Mouse (Mus musculus) left cerebral cortex, adult 6 months (tissue): Measurements from ENCODE around the gene Fam83e. TPM values are rescaled to one million over a fixed set of nuclear protein-coding genes. Genes with fewer than 3 reads are reported as not detected.

Experiments
- long read RNA-seq, 2 experiments: library from polyadenylated mRNA; unstranded; transcript quantifications; one replicate each; pipeline ENCODE4 v2.0.0; 2019 to 2020
- polyA plus RNA-seq: library from polyadenylated mRNA; unstranded; fragments of <200 nt; fragmentation: Nextera tagmentation; gene quantifications from 2 replicates; pipeline ENCODE4 v1.2.3, GENCODE M21; 2021

Fam83e gene
- 0.08 and 0.22 TPM in 2 replicates for polyA plus RNA-seq
- long read RNA-seq, experiment 1, partial matches to known transcripts, result 0 of 2 reads
- long read RNA-seq, experiment 1, other reads (novel, unspliced or antisense), result 0 of 2 reads
- long read RNA-seq, experiment 2, result 0 reads

DNA sequence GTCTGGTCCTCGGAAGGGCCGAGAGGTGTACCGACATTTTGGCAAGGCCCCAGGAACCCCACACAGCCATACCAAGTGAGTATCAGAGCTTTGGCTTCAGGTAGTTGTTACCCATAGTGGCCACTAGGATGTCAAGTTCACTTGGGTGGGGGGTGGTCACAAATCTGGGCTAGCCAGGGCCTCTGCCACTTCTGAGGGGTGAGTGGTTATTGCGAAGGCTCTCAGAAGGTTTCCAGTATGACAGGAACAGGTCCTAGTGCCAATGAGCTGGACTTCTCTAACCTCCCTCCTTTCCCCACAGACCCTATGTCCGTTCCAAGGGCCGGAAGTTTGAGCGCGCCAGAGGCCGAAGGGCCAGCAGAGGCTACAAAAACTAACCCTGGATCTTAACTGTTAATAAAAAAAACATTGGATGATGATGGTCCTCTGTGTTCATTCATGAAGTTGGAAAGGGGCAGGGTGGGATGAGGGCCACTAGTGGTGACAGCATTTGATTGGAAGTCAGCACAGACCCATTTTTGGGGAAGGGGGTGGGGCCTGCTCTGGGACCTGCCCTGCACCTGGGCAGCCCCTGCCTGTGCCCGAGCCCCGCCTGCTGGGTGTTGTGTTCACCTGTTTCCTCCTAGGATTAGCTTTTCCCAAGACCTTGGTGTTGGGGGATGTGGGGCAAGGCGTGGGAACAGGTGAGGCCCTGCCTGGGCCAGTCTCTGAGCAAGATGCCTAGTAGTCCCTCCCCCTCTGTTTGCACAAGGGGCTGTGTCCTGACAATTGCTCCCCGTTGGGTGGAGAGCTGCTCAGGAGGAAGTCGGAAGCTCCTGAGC, at the start of gene Fam83e:
Fam83e (plus strand) TSS at position 800 of the 821 bp plus-strand sequence.

DNA sequence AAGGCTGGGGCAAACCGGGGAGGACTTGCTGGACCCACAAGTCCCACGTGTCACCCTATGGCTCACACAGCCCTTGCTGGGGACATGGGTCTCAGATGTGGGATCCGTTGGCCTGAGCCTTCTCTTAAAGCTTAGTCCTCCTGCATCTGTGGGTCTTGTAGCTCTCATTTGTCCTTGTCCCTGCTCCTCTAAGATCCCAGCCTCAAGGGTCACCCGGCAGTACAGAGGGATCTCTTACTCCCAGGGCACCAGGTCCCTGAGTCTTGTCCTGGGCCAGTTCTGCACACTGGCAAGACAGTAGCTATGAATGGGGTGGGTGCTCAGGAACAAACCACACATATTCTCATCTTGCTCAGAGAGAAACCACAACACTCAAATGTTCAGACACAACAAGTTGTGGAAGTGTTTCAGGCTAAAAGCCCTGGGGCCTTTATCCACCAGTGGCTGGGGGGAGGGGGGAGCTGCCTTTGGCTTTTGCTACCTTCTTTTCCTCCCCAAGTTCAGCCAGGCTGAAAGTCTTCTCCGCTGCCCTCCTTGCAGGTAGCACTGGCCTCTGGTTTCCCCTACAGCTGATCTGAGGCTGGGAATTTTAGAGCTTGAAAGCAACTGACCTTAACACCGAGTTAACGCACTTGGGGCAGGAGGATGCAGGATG, 37.5 kb upstream of the Fam83e start, which contains the start of gene Ntn5:
Ntn5 (plus strand) TSS at position 627 of the 655 bp plus-strand sequence.

DNA sequence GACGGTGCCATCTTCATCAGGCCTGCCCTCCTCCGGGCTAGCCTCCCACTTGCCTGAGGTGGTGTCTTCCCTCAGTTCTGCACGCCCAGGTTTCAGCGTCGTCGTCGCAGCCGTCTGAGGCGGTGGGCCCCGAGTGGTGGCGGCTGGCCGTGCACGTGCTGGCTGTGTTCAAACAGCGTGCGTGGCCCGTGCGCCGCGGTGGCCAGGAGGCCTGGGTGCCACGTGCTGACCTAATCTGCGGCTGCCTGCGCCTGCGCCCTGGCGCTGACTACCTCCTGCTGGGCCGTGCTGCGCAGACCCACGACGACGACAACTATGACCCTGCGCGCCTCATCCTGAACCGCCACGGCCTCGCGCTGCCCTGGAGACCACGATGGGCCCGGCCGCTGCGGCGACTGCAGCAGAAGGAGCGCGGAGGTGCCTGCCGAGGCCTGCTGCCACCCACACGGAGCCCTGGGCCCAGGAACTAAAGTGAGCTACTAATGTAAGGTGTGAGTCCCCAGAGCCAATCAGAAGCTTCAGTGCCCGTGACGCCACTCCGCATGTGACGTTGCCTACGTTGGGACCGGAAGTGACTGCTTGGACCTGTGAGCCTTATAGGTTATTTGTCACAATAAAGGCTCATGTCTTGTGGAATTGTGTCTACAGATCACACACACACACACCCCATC, 27.0 kb upstream of the Fam83e start, which contains the start of gene Sec1:
Sec1 (minus strand) TSS at position 482 of the 671 bp plus-strand sequence.

DNA sequence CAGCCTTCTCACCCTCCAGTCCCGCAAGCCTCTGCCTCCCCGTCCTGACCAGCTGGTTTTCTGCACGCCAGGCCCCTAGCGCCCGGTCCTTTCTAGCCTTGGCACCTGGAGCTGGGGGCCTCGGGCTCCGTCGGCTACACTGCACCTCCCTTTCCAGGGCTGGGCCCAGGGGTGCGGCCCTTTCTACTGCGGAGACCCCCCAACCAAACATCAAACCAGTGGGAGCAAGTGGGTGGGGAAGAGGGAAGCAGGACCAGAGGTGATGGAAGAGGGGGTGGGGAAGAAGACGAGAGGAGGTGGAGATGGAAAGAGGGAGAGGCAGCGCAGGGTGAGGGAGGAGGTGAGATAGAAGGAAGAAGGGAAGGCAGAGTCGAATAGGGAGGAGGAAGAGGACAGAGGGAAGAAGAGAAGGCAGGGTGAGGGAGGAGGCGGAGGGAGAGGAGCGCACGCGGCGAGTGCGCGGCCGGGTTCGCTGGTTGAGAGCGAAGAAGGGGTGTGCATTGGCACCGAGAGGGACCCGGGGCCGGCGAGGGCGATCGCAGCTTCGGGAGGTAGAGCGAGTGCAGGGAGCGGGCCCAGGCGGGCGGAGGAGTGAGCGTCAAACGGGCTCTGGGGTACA, 21.4 kb upstream of the Fam83e start, which contains the start of gene Car11:
Car11 (plus strand) TSS at position 321 of the 619 bp plus-strand sequence.

DNA sequence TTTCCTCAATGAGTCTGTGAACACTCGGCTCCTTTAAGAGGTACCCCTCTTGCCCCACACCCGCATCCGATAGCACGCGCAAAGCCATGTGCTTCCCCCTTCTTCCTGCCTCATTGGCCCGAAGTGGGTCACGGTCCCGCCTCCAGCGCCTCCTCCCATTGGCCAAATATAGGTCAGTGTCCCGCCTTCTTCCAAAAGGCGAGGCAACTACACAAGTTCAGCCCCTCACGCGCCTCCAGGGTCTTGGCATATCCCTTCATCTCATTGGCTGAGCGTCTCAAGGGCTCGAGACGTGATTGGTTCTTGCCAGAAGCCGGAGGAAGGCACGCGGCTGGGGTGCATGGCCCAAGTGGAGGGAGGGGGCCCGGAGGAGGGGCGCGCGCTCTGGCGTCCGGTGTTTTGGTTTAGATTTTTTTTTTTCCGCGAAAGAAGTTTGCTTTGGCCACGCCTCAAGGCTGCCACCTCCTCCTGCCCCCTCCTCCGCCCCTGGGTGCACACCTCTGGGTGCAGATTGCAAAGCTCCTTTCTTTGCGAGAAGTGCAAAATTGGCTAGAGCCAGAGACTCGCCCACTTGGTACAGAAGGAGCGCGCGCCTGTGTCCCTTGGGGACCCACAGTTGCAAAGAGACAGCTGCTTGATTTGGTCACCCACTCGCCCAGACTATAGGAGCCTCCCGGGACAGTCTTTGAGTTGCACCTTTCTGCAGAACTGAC, 16.1 kb upstream of the Fam83e start, which contains the start of gene Dbp:
Dbp (plus strand) TSS at position 359 of the 713 bp plus-strand sequence.

DNA sequence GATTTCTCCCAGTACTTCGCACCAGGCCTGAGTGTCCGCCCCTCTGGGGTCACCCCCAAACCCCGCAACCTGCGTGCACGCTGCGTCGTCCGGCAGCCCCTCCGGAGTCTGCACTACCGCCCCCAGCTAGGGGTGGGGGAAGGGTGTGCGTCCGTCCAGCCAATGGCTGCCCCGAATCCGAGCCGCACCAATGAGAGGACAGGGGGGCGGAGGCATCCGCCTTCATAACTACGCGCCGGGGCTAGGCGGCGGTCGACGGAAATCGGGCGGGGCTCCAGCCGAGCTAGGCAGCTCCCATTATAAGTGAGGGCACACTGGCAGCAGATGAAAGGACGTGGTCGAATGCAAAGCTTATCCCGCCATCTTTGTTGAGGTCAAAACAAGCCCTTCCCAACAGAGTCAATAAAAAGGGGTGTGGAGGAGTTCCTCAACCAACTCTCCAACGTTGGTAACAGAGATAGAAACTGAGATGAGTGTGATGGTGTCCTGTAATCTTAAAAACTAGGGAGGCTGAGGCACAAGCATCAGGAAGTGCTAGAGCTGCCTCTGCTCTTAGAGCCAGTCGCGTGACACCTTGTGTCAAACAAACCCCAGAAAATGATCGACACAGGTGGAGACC, 5.8 kb upstream of the Fam83e start, which contains the start of gene Rpl18:
Rpl18 (plus strand) TSS at position 368 of the 619 bp plus-strand sequence.

DNA sequence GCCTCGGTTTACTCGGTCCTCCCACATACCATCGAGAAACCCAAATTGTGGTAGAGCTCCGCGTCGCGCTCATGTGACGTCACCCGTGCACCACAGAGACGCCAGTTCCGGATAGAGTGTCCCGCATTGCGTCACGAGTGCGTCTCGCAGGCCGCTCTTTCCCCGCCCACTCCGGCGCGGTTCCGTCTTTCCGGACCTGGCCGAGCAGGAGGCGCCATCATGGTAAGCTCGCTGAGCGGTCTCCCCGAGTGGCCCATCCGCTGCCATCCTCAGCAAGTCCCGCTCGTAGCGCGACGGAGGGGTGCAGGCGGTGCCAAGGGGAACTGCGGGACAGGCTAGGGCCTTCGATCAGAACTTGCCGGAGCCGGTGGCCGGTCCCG, 3.1 kb upstream of the Fam83e start, which contains the start of gene Sphk2:
Sphk2 (minus strand) TSS at position 85 of the 380 bp plus-strand sequence.

DNA sequence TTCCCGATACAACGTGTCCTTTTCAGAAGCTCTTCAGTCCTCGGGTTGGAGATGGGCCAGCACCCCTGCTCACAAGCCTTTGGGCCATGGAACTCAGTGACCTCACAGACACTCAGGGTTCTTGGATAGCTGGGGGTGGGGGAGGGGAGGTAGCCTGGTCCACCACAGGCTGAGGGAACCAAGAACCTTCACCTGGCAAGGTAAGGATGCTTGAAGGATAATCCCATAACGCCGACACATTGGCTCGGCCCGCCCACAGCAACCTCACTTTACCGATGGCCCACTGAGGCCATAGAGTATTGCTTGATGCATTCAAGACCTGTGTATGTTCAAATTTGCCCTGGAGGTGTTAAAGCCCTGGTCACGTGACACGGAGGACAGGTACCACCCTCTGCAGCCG, 4.7 kb downstream of the Fam83e start, which contains the start of gene Spaca4:
Spaca4 (minus strand) TSS at position 101 of the 400 bp plus-strand sequence.

Other genes with a start within 250 kb of the Fam83e start
- 0.08 and 0.17 TPM in 2 replicates for gene Tulp2, start 239.3 kb upstream of the Fam83e start, polyA plus RNA-seq
- not detected in 2 replicates for gene Gm45808, start 234.4 kb upstream of the Fam83e start, polyA plus RNA-seq
- 3.8 TPM in 2 replicates for gene Dhdh, start 232.4 kb upstream of the Fam83e start, polyA plus RNA-seq
- 48.4 and 64.7 TPM in 2 replicates for gene Nucb1, start 210.8 kb upstream of the Fam83e start, polyA plus RNA-seq
- gene Ppp1r15a, start 194.9 kb upstream of the Fam83e start, polyA plus RNA-seq, result 18.3 and 18.8 TPM in 2 replicates
- 3.8 and 7.2 TPM in 2 replicates for gene Plekha4, start 194.9 kb upstream of the Fam83e start, polyA plus RNA-seq
- gene Hsd17b14, start 166.3 kb upstream of the Fam83e start, polyA plus RNA-seq, result 0.36 and 0.38 TPM in 2 replicates
- gene Bcat2, start 151.1 kb upstream of the Fam83e start, polyA plus RNA-seq, result 6.9 and 8.4 TPM in 2 replicates
- 0.22 and 0.24 TPM in 2 replicates for gene Fgf21, start 105.7 kb upstream of the Fam83e start, polyA plus RNA-seq
- gene Fut1, start 103.9 kb upstream of the Fam83e start, polyA plus RNA-seq, result 0.06 and 0.07 TPM in 2 replicates
- gene Izumo1, start 99.4 kb upstream of the Fam83e start, polyA plus RNA-seq, result not detected in 2 replicates
- 1.8 and 2.5 TPM in 2 replicates for gene Rasip1, start 93.7 kb upstream of the Fam83e start, polyA plus RNA-seq
- gene Mamstr, start 81.2 kb upstream of the Fam83e start, polyA plus RNA-seq, result 0.89 and 2.4 TPM in 2 replicates
- gene Fut2, start 54.8 kb upstream of the Fam83e start, polyA plus RNA-seq, result 0.06 and 0.09 TPM in 2 replicates
- 6.5 and 9.8 TPM in 2 replicates for gene Ntn5, start 37.2 kb upstream of the Fam83e start, polyA plus RNA-seq
- gene Sec1, start 26.8 kb upstream of the Fam83e start, polyA plus RNA-seq, result 0.26 and 0.38 TPM in 2 replicates
- gene Car11, start 21.4 kb upstream of the Fam83e start, polyA plus RNA-seq, result 74.9 and 93.1 TPM in 2 replicates
- gene Dbp, start 16.1 kb upstream of the Fam83e start, polyA plus RNA-seq, result 30.2 and 130 TPM in 2 replicates
- gene Rpl18, start 5.8 kb upstream of the Fam83e start, polyA plus RNA-seq, result 335 and 337 TPM in 2 replicates
- 4.9 and 10.6 TPM in 2 replicates for gene Sphk2, start 3.2 kb upstream of the Fam83e start, polyA plus RNA-seq
- gene Spaca4, start 4.6 kb downstream of the Fam83e start, polyA plus RNA-seq, result not detected in 2 replicates
- gene Lmtk3, start 62.5 kb downstream of the Fam83e start, polyA plus RNA-seq, result 3.9 and 10.6 TPM in 2 replicates
- 22.5 and 23.3 TPM in 2 replicates for gene Sult2b1, start 63.5 kb downstream of the Fam83e start, polyA plus RNA-seq
- gene Cyth2, start 93.4 kb downstream of the Fam83e start, polyA plus RNA-seq, result 173 and 183 TPM in 2 replicates
- gene Kcnj14, start 103.6 kb downstream of the Fam83e start, polyA plus RNA-seq, result 2.0 and 2.3 TPM in 2 replicates
- gene Grwd1, start 109.7 kb downstream of the Fam83e start, polyA plus RNA-seq, result 16.1 and 22.0 TPM in 2 replicates
- 49.0 and 49.6 TPM in 2 replicates for gene Kdelr1, start 151.6 kb downstream of the Fam83e start, polyA plus RNA-seq
- 0.39 and 1.6 TPM in 2 replicates for gene Grin2d, start 157.2 kb downstream of the Fam83e start, polyA plus RNA-seq
- not detected in 2 replicates for gene Syngr4, start 175.5 kb downstream of the Fam83e start, polyA plus RNA-seq
- gene Tmem143, start 175.7 kb downstream of the Fam83e start, polyA plus RNA-seq, result 2.7 and 4.5 TPM in 2 replicates
- 10.7 and 12.3 TPM in 2 replicates for gene Emp3, start 200.2 kb downstream of the Fam83e start, polyA plus RNA-seq
- gene Ccdc114, start 202.9 kb downstream of the Fam83e start, polyA plus RNA-seq, result 0.74 and 1.0 TPM in 2 replicates